Mouse (Mus musculus): ENCODE data around the gene Ldlrap1. TPM values are rescaled to one million over a fixed set of nuclear protein-coding genes. Genes with fewer than 3 reads are reported as not detected.

Gene Ldlrap1
- polyA plus RNA-seq, 1 experiment from 2014 or later: 27.2 TPM

- peaks cover 70% of the 10 kb centered on the region for H3K36me3 ChIP-seq
- H3K4me2 ChIP-seq: no peak overlapping the region
- 63% methylated on average over 5 of the region's 5 CpGs for WGBS
- peaks cover 49% of the 10 kb centered on the region for H3K4me1 ChIP-seq
- peaks cover 6% of the 10 kb centered on the region; the same call in 1 of the 2 replicates for H3K27me3 ChIP-seq
- H3K9me3 ChIP-seq: no peaks in the 10 kb centered on the region
- 0 out of 2 replicates have a peak, but pooled peaks have one; percentile 3 for ATAC-seq (ENCODE audit: insufficient number of reproducible peaks, insufficient read depth, low FRiP score, low TSS enrichment, low read depth)
- no peak overlapping the region for H3K4me3 ChIP-seq
- peak overlapping the region; percentile 75; the same call in 1 of the 2 replicates for H3K27ac ChIP-seq
- no peak overlapping the region for H3K9ac ChIP-seq
Measured at GRCm38 (mm10) chr4:134750263-134750662, 17.6 kb downstream of the Ldlrap1 start.

GRCm38 (mm10) chr4:134749301-134750030 is 18.4 kb downstream of the Ldlrap1 start:
- peaks cover 46% of the 10 kb centered on the region for H3K4me1 ChIP-seq
- H3K4me3 ChIP-seq: no peak overlapping the region
- H3K9me3 ChIP-seq: no peaks in the 10 kb centered on the region
- WGBS: 68% methylated on average over 21 of the region's 21 CpGs
- H3K27ac ChIP-seq: 0 out of 2 replicates have a peak overlapping the region, but pooled peaks have one; percentile 28
- peaks cover 68% of the 10 kb centered on the region for H3K36me3 ChIP-seq
- peaks cover 9% of the 10 kb centered on the region; the same call in 1 of the 2 replicates for H3K27me3 ChIP-seq
- no peak overlapping the region for H3K4me2 ChIP-seq
- 0 out of 2 replicates have a peak overlapping the region, but pooled peaks have one; percentile 16 for H3K9ac ChIP-seq
- no peak for ATAC-seq (ENCODE audit: insufficient number of reproducible peaks, insufficient read depth, low FRiP score, low TSS enrichment, low read depth)

GRCm38 (mm10) chr4:134745900-134746661 is 21.7 kb downstream of the Ldlrap1 start:
- Histone ChIP-seq H3K9ac (no peak overlapping the region), H3K27me3 (peaks cover 9% of the 10 kb centered on the region), H3K27ac (no peak overlapping the region), H3K9me3 (no peaks in the 10 kb centered on the region), H3K4me1 (peaks cover 40% of the 10 kb centered on the region), H3K36me3 (peaks cover 63% of the 10 kb centered on the region), H3K4me3 (no peak overlapping the region), H3K4me2 (no peak overlapping the region)
- WGBS: 86% methylated on average over 16 of the region's 16 CpGs
- no peak for ATAC-seq (ENCODE audit: insufficient number of reproducible peaks, insufficient read depth, low FRiP score, low TSS enrichment, low read depth)

GRCm38 (mm10) chr4:134743881-134744633 is 23.8 kb downstream of the Ldlrap1 start:
- Histone ChIP-seq H3K9me3 (no peaks in the 10 kb centered on the region), H3K4me2 (no peak overlapping the region), H3K27me3 (peaks cover 8% of the 10 kb centered on the region), H3K4me1 (peaks cover 25% of the 10 kb centered on the region), H3K4me3 (no peak overlapping the region), H3K27ac (no peak overlapping the region), H3K9ac (no peak overlapping the region), H3K36me3 (peaks cover 55% of the 10 kb centered on the region)
- WGBS: 21% methylated on average over 16 of the region's 16 CpGs
- ATAC-seq (ENCODE audit: insufficient number of reproducible peaks, insufficient read depth, low FRiP score, low TSS enrichment, low read depth): no peak

DNA sequence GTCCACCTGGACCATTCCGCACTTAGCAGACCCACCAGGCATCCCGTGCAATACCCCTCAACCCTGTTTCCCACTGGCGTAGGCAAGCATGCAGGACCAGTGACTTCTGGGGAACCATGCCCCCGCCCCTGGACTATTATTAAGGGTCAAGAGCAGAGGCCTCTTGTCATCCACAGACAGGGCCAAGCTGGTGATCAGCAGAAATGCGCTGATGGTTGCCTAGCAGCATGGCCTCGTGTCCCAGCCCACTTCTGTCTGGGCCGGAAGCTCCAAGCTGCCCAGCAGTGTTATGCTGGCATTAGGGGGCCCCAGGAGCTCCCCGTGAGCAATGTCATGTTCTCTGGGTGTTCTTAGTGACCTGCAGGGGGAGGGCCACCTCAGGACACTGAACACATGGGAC is 25.9 kb downstream of the Ldlrap1 start:
- Histone ChIP-seq H3K4me2 (no peak overlapping the region), H3K4me3 (no peak overlapping the region), H3K36me3 (peaks cover 34% of the 10 kb centered on the region), H3K9ac (no peak overlapping the region), H3K4me1 (peaks cover 35% of the 10 kb centered on the region), H3K9me3 (no peaks in the 10 kb centered on the region), H3K27me3 (peaks cover 4% of the 10 kb centered on the region), H3K27ac (no peak overlapping the region)
- ATAC-seq (ENCODE audit: insufficient number of reproducible peaks, insufficient read depth, low FRiP score, low TSS enrichment, low read depth): no peak
- WGBS: 85% methylated on average over 8 of the region's 8 CpGs

DNA sequence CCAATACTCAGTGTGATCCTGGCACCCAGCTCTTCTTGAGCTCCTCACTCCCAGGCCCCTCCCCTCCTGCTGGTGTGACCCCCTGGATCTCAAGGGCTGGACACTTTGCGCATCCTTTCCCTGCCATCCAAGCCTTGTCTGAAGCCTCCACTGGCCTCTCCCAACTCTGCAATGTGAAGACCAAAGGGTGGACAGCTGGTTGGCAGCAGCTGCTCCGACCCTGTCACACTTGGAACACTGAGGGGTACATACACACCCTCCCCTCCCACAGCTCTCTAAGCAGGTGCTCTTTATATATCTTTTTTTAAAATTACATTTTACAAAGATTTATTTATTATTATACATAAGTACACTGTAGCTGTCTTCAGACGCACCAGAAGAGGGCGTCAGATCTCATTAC is 27.6 kb downstream of the Ldlrap1 start:
- H3K36me3 ChIP-seq: peaks cover 18% of the 10 kb centered on the region; the same call in 1 of the 2 replicates
- H3K4me3 ChIP-seq: no peak overlapping the region
- peaks cover 2% of the 10 kb centered on the region for H3K27me3 ChIP-seq
- H3K9me3 ChIP-seq: no peaks in the 10 kb centered on the region
- H3K4me2 ChIP-seq: no peak overlapping the region
- ATAC-seq (ENCODE audit: insufficient number of reproducible peaks, insufficient read depth, low FRiP score, low TSS enrichment, low read depth): no peak
- H3K4me1 ChIP-seq: peaks cover 52% of the 10 kb centered on the region
- WGBS: 86% methylated on average over 4 of the region's 4 CpGs
- H3K27ac ChIP-seq: no peak overlapping the region
- H3K9ac ChIP-seq: no peak overlapping the region

DNA sequence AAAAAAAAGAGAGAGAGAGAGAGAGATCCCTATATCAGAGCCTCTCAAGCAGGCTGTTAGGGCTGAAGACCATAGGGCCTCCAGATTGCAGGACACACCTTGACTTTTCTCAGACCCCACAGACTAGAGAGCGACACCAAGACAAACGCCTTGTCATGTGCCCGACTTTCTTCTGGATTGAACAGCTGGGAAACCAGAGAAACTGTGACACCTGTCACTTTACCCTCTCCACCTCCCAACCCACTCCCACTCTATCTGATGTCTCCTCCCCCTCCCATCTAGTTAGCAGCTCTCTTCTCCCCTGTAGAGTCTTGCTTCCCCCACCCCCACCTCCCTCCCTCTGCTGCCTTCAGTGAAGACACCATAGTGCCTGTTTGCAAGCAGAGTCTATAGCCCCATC is 28.3 kb downstream of the Ldlrap1 start:
- no peak overlapping the region for H3K9ac ChIP-seq
- no peaks in the 10 kb centered on the region; the same call in 1 of the 2 replicates for H3K27me3 ChIP-seq
- peaks cover 14% of the 10 kb centered on the region; the same call in 1 of the 2 replicates for H3K36me3 ChIP-seq
- ATAC-seq (ENCODE audit: insufficient number of reproducible peaks, insufficient read depth, low FRiP score, low TSS enrichment, low read depth): no peak
- no peaks in the 10 kb centered on the region for H3K9me3 ChIP-seq
- peaks cover 56% of the 10 kb centered on the region for H3K4me1 ChIP-seq
- no peak overlapping the region for H3K27ac ChIP-seq
- H3K4me2 ChIP-seq: no peak overlapping the region
- H3K4me3 ChIP-seq: no peak overlapping the region
- WGBS: 88% methylated on average over 3 of the region's 3 CpGs

DNA sequence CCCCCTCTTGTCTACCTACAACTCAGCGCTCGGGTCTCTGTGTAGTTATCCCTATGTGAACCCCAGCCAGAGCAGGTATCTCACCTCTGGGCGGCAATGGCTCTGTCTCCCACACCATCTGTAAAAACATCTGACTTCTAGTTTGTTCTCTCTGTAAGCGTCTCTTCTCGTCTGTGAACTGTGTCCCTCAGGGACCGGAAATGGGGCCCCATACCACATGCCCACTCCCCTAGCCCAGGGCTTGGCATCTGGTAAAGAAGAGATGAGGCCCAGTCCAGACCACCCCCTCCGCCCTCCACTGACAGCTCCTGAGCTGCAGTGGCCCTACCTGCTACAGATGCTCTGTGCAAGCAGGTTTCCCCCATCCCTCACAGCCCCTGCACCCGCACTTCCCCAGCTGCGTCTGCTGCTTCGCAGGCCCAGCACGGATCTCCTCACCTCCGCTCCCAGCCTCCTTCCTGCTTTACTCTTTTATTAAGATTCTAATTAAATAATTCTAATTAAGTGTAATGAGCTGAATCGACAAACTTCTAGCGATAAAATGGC is 30.4 kb downstream of the Ldlrap1 start:
- Histone ChIP-seq H3K27ac (no peak overlapping the region), H3K27me3 (no peaks in the 10 kb centered on the region), H3K9me3 (no peaks in the 10 kb centered on the region), H3K4me1 (peaks cover 63% of the 10 kb centered on the region), H3K36me3 (0 out of 2 replicates have a peak, but pooled peaks cover 7% of the 10 kb centered on the region), H3K4me3 (no peak overlapping the region), H3K9ac (no peak overlapping the region), H3K4me2 (no peak overlapping the region)
- no peak for ATAC-seq (ENCODE audit: insufficient number of reproducible peaks, insufficient read depth, low FRiP score, low TSS enrichment, low read depth)
- WGBS: 46% methylated on average over 14 of the region's 14 CpGs

- no peak overlapping the region for H3K9ac ChIP-seq
- ATAC-seq (ENCODE audit: insufficient number of reproducible peaks, insufficient read depth, low FRiP score, low TSS enrichment, low read depth): no peak
- no peak overlapping the region for H3K4me2 ChIP-seq
- H3K36me3 ChIP-seq: no peaks in the 10 kb centered on the region
- peaks cover 61% of the 10 kb centered on the region for H3K4me1 ChIP-seq
- H3K27me3 ChIP-seq: no peaks in the 10 kb centered on the region; the same call in 1 of the 2 replicates
- H3K27ac ChIP-seq: peak overlapping the region; percentile 79
- 31% methylated on average over 7 of the region's 7 CpGs for WGBS
- H3K9me3 ChIP-seq: no peaks in the 10 kb centered on the region
- H3K4me3 ChIP-seq: no peak overlapping the region
Measured at GRCm38 (mm10) chr4:134736147-134736546, 31.7 kb downstream of the Ldlrap1 start.

DNA sequence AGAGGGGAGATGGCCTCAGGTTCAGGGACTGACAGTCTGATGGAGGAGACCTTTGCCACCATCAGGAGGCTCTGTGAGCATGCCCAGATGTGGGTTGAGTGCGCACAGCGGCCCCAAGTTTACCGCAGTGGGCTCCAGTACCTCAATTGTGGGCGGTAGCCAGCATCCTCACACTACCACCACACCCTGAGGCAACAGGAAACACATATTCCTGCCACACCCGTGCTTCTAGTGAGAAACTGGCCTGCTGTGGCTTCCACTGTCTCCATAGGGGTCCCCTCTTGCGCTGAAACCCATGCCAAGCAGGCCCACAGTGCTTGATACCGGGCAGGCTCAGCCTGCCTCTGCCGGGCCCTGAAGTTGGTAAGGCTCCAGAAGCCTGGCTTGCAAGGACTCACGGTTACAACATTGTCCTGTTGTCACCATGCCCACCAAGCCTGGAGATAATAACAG is 33.2 kb downstream of the Ldlrap1 start:
- WGBS: 40% methylated on average over 9 of the region's 9 CpGs
- no peak; the same call in 1 of the 2 replicates for ATAC-seq (ENCODE audit: insufficient number of reproducible peaks, insufficient read depth, low FRiP score, low TSS enrichment, low read depth)
- Histone ChIP-seq H3K4me3 (no peak overlapping the region), H3K9me3 (no peaks in the 10 kb centered on the region), H3K9ac (no peak overlapping the region), H3K4me2 (peak overlapping the region; percentile 29), H3K36me3 (no peaks in the 10 kb centered on the region), H3K27me3 (no peaks in the 10 kb centered on the region; the same call in 1 of the 2 replicates), H3K4me1 (peaks cover 71% of the 10 kb centered on the region), H3K27ac (peak overlapping the region; percentile 79)

All from embryonic facial prominence, embryonic 13.5 days (tissue).